Mouse (Mus musculus): ENCODE results near the gene Spred2.

Spred2 gene

DNA sequence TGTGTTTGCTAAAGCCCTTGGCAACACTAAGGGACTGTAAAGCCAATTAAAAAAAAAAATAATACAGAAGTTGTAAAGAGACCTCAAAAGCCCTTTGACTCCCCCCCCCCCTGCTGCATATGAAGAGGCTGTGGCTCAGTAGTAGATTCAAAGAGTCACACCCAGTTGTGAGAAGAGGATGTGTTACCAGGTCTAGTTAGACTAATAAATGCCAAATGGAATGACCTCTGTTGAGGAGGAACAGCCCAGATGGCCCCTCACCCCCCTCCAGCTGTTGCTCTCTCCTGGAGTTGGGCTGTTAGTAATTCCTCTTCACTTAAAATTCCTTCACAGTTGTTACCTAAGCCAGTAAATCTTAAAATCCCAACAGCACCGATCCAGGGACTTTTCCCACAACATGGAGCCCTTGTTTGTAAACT, 62.3 kb downstream of the Spred2 start:
- peak; percentile 58 for DNase-seq

DNA sequence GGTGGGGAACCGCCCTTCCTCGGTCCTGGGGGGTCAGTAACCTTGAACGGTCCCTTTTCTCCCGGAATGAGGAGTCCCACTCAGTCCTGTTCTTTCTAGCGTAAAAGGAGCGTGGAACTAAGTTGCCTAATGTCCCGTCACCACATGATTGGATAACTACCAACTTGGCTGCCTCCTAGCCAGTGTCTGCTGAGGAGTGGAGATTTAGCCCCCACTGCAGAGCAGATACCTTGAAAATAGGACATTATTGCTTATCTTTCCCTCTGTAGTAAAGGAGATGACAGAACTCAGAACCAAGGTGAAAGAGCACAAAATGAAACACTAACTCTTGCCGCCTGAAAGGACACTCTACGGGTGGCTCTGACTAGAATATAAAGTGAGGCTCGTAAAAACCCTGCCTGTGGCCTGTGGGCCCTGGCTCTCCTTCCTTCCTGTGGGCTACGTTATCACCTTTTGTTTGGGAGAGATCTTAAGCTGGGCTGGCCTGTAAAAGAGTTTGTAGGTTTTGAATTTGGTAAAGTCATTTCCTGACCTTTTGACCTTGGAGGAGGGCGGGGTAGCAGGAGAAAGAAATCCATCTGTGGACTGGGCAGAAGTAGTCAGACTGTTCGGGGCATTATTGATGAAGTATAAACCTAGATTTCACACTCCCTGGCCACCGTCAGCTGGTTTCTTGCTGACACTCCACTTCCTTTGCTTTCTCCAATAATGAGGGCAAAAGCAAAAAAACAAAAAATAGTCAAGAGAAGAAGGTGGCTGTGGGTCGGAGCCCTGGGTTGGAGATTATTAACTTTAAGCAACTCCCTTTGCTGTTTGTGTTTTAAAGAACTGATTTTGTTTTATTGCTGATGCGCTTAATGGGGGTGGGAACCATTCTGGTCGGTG, 62.9 kb downstream of the Spred2 start:
- DNase-seq = peak; percentile 74

DNA sequence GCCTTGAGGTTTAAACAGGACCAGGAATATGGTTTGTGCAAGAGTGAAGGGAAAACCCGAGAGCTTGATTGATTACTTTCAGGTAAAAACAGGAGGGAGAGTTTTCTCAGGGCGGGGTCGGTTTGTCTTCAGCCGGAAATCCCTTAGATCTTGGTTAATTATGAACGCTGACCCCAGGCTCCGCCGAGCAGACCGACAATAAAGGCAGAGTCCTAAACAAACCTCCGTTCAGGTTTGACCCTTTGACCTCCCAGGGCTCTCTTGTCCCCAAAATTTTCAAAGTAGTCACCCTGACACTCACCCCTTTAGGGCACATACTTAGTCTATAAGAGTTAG, 63.5 kb downstream of the Spred2 start:
- DNase-seq = peak; percentile 71

DNA sequence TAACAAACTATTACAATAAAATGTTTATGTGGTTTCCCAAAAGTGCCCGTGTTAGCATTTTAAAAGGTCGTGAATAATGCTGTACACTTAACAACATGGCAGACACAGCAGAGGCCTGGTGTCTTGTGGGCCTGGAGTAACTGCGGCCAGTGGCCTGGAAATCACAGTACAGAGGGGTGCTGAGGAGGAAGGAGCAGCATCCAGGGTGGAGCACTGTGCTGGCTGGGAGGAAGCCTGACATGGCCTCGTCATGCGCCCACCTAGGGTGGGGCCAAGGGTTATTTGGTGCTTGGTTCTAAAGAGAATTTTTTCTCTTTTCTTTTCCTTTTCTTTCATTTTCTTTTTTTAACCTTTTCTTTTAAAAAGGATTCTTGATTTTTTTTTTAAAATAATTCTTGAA, 64.0 kb downstream of the Spred2 start:
- DNase-seq = no peak

DNA sequence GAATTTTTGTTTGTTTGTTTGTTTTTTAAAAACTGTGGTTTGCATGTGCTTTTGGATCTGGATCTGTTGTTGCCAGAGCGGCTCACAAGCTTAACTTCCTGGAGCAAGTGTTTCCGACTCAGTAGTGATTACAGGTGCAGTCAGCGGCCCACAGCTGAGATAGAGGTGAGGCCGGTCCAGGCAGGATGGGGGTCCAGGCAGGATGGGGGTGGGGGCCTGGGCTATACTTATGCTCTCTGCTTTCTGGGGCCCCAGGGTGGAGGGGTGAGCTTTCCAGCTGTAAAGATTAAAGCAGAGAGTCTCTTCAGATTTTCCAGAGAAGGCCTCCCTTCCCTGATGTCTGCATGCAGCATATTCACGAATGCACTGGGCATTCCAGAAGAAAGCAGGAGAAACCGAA, 64.5 kb downstream of the Spred2 start:
- no peak for DNase-seq

DNA sequence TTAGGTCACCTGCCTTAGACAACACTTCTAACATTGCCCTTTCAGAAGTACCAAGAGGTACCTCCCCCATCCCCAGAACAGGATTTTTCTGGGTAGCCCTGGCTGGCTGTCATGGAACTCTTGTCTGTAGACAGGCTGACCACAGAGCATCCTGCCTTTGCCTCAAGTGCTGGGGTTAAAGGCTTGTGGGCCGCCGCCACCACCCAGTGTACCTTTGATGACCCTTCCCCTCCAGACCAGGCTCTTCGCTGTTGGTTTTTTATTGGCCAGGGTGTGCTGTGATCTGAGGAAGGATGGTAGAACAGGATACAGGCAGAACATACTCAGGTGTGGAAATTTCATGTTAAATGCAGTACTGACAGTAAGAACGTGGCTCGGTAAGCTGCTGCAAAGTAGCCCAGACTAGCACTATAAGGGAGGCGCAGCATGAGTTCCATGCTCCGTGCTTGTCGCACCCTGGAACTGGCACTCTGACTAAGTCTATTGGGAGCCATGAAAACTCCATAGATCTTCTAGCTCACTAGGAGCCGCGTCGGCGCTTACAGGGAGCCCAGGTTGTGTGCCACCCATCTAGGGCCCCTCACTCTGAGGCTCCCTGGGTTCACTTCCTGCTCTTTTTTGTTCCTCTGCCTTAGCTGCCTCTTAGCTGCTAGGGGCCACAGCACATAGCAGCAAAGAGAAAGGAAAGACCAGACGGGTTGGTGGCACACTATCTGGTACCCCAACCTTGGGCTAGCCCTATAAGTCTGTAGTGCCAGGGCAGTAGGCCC, 65.2 kb downstream of the Spred2 start:
- DNase-seq = no peak

DNA sequence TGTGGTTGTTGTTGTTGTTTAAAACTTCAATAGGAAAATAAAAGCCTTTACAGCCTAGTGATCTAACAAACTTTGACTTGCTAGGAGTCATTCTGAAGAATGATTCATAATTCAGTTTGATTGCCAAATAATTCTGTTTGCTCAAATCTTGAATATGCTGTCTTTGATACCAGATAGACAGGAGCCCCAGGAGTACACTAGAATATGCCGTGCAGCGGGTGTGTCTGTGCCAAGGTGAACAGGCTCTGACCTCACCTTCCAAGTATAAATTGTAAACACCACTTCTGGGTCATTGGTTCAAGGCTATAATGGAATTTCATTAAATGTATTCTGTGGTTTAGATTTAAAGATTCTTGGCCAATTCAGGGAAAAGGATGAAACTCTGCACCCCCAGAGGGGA, 66.6 kb downstream of the Spred2 start:
- DNase-seq = no peak

DNA sequence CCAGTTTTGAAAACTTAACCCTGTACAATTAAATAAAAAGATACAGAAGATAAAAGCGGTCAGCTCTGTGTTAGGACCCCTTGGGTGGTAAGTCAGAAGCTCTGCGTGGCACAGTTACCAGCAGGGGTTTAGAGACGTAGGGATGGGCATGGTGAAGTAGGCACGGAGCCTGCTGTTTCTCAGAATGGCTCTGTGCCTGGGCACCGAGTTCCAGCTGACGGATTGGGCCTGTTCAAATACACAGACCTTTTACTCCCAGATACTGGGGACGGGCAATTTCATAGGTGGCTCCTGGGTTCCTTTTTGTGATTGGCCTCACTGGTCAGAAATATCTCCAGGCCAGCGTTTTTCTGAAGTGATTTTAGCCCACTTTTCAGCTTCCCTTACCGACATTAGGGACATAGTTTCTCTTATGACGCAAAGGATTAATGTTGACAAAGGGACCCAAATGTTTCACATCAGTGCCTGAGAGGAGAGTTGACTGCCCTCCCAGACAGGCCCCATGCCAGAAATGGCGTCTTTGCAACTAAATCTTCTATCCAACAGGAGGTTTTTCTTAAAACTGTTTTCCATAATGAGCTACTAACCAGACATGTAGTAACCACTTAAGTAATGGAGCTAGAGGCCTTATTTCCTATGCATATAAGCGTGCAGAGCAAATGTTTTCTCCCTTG, 67.3 kb downstream of the Spred2 start:
- peak; percentile 43 for DNase-seq

DNA sequence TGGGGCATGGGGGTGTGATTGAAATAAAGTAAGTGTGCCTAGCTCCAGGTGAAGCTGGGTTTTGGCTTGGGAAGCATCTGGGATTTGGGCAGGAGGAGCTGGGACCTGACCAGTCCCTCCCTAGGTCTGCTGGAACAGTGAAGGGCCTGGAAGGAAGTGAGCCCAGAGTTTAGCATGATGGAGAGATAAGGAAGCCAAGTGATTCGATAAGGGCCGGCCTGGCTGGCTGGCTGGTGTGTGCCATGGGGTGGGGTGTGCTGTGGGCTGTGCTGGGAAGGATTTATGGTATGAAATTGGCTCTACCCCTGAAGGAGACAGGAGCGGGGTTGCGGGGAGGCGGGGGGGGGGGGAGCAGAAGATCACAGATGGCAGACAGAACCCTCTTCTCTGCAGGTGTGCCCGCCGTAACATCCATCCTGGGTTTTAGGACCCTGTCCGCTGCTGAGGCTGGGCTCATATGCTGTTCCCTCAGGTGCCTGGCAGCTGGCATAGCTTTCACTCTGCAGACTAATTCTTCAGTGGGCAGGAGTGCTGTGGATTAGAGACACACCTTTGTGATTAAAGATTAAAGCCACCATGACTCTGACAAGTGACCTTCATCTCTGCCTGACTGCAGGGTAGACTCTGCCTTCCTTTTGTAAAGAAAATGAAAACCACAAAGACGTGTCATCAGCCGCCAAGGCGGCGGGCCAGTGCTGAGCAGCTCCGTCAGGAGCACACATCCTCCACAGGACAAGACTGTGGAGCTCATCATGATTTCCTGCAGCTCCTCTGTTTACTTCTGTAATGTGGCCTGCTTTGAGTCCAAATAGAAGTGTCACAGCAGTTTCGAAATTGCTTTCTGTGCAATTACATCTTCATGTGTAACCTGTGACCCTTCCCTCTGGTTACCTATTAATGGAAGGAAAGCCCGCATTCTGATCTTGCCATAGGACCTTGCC, 68.4 kb downstream of the Spred2 start:
- DNase-seq = peak; percentile 79

DNA sequence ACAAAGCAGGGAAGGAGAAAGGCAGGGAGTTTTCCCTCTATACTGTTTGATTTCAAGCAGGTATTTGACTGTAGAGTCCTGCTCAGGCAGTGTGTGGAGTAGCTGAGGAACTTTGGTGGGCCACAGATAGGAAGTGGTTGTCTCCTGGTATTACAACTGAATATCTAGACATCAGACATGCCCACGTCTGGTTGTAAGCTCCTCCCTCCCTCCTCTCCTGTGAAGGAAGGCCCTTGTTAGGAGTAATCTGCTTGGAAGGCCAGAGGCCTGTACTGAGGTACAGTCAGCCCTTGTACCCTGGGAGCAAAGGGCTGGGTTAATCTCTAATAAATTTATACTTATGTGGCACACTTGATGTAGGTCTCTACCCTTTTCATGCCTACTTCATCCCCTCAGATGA, 69.6 kb downstream of the Spred2 start:
- peak; percentile 66 for DNase-seq

DNA sequence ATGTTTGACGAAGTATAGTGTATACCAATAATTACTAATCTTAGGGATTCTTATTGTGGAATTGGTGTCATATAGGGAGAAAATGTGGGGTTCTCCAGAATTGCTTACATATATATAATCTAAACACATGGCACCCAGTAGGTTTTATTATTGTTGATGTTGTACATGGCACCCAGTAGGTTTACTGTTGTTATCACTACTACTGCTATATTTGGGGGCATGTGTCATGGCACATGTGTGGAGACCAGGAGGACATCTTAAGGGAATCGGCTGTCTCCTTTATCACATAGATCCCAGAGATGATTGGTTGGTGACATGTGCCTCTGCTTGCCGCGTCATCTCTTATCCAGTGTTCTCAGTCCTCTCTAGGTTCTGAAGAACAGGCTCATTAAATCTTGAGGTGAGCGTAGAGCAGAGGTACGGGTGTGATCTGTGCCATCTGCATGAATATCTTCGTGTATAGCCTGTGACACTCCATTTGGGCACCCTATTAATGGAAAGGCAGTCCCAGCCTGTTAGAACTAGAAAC, 70.2 kb downstream of the Spred2 start:
- no peak for DNase-seq

DNA sequence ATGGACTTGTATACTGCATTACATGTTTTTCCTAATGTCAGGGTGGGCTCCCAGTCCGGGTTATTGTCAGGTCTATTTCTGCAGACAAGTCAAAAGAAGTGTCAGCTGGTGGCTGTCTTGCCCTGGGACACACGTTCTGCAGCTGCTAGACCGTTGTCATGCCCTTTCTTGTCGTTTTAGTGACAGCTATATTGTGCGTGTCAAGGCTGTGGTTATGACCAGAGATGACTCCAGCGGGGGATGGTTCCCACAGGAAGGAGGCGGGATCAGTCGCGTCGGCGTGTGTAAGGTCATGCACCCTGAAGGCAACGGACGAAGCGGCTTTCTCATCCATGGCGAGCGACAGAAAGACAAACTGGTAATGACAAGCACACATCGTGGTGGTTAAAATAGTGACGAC, 73.8 kb downstream of the Spred2 start:
- DNase-seq = no peak

DNA sequence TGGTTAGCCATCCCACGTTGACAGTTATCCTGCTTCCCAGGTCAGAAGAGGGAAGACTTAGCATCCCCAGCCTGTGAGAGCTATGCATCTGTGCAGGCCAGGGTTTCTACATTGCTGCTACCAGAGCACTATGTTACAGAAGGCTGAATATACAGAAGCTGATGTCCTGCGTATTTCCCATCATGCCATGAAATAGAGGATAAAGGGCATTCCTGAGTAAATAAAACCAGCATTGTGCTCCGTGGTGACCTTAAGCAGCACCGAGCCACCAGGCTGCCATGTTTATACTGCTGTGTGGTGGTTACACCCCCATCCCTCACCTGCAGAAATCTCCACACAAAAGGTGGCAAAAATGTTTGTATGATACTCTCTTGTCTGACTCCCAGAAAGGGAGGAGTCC, 78.7 kb downstream of the Spred2 start:
- no peak for DNase-seq

DNA sequence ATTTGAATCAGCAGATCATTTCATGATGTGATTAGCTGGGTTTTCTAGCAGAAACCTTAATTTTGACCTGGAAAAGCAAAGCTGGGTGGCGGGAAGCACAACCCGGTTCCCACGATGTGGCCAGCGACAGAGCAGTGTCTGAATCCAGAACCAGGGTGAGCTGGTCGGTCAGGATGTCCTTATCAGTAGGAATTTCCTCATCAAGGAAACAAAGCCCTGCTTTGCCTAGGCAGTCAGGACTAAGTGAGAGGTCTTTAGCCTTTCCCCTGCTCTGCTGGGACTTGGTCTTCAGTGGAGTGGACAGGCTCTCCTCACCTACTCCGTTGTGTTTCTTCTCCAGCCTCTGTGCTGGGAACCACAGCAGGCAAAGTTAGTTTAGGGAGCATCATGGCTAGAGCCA, 83.5 kb downstream of the Spred2 start:
- DNase-seq = no peak

DNA sequence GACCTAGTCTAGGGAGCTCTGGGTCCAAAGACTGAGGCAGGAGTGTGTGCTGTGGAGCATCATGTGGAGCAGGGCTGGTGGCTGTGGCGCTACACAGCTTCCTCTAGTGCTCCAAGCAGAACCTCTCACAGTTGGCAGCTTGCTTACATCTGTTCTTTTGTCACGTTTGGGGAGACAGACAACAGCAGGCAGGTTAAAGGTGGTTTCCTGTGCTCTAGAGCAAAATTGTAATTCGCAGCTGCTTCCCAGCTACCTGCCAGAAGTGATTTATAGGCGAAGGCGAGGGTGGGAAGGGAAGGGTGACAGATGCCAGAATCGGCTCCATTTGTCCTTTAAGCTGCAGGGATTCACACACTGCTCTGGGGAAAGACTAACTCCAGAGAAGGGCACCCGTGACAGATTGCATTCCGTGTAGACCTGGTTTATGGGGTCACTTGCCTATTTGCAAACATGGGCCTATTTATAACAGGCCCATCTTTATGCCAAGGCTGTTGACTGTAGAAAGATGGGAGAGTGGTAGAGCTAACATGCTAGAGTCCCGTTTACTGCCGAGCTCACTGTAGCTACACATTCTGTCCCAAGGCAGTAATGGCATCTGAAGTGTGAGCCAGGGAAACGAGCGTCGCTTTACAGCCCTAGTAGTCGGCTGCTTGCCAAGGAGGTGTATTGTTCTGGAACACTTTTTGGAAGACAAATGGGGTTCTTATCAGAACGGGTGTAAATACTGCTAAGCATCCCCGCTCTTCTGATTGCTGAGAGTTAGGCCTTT, 87.2 kb downstream of the Spred2 start:
- peak; percentile 39 for DNase-seq

DNA sequence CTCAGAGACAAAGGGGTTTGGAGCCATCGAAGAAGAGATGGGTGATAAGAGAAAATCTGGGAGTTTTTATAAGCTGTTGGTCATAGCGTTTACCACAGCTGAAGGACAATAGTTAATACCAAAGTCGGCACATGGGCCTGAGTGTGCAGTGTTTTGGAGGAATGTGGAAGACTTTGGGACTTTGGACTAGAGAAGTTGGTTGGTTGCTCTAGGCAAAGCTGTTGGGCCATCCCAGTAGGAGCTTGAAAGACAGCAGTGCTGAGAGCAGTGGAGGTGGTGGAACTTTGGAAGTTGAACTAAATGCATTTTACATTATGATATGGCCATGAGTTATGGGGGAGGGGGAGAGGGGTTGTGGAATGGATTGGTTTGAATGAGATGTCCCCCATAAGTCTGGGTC, 89.2 kb downstream of the Spred2 start:
- DNase-seq = peak; percentile 70

DNA sequence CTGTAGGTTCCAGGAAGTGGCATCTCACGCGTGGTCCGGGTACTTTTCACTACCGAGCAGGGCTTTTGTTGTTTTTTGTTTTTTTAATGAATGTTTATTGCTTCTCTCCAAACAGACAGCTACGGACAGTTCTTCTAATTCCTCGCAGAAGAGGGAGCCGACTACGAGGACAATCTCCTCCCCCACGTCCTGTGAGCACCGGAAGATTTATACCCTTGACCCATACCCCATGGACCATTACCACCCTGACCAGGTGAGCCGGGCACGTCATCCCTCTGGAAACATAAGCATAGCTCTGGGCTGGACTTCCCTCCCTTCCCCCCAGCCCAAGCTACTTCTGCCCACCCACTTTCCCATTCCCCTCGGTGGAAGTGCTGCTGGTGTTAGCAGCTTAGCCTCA, 93.8 kb downstream of the Spred2 start:
- no peak for DNase-seq

DNA sequence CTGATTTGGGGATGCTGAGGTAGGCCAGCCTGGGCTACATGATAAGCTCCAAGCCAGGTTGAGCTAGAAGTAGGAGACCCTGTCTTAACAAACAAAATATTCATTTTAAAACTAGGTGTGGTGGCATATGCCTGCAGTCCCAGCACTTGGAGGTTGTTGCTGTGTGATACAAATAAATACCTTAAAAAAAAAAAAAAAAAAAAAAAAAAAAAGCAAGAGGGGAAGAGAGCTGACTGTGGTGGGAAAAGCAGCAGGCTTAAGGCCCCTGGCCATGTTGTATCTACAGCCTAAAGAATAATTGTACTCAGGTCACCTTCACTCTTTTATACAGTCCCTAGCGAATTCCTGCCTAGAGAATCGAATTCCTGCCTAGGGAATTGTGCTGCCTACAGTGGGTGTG, 94.7 kb downstream of the Spred2 start:
- no peak for DNase-seq

DNA sequence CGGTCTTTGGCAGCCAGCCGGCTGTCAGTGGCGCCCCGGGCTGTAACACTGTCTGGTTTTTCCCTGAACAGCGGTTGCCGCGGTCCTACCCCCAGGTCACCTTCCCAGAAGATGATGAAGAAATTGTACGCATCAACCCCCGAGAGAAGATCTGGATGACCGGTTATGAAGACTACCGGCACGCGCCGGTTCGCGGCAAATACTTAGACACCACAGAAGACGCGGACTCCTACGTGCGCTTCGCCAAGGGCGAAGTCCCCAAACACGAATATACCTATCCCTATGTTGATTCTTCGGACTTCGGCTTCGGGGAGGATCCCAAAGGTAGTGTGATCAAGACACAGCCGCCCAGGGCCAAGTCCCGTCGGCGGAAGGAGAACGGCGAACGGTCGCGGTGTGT, 96.5 kb downstream of the Spred2 start:
- no peak for DNase-seq

DNA sequence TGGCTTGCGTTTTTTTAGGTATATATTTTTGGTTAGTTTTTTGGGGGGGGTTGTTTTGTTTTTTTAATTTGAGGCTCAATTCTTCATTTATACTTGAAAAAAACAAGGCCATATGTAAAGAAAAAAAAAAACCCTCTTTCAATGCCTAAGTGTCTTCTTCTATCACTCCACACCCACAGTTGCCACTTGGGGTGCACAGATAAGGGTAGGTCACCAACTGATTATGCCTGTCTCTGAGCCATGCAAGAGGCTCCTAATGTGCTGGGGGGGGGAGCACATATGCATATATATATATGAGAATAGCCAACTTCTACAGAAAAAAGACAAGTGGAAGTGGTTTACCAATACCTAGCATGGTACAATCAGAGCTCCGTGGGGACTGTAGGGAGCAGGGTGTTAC, 98.3 kb downstream of the Spred2 start:
- no peak for DNase-seq

DNA sequence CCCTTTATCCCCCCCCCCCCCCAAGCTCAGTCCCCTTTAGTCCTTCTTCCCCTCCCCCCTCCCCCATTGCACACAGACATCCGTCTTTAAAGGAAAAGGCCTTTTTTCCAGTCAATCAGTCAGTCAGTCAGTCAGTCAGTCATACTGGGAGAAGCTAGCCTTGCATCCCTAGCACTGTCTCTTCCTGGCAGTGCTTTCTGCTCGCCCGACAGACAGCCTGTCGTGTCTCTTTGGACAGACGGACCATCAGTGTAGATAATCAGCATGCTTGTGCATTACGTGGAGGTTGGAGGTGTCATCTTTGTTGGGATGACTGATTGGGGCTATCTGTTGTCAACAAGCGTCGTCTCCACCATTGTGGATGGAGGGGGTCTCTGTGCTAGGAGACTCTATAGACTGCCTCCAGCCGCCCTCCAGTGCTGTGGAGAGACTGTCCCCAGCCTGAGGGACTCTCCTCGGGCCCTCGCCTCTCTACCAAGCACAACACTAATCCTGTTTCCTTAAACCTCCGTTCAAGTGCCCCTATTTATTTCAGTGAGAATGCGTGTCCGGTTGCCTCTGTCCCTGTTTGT, 98.8 kb downstream of the Spred2 start:
- no peak for DNase-seq

Data from kidney, adult 9 months (tissue).